Mouse (Mus musculus) gastrocnemius, postnatal 14 days (tissue): Measurements from ENCODE around the gene Sec23a. TPM values are rescaled to one million over a fixed set of nuclear protein-coding genes. Genes with fewer than 3 reads are reported as not detected.
"Not testable (repeated sequence)": the region's sequence is repeated elsewhere in the genome, so short reads cannot be mapped to it uniquely, and the experiment has no call there.

Experiments
- DNase-seq: peaks from one replicate; pipeline ENCODE4 v3.0.0; 2021; ENCODE audit warnings: mixed read lengths
- intact Hi-C: fragments of 180-260 bp; cut with DNase I; formaldehyde crosslinking; loops from one replicate; pipeline ENCODE4 v1.15.1; 2025; ENCODE audit warnings: low total_unique reads
- long read RNA-seq, 2 experiments: library from polyadenylated mRNA; stranded (forward); transcript quantifications; one replicate each; pipeline ENCODE4 v2.0.0; 2021
- total RNA-seq, 2 experiments: library from RNA; stranded (reverse); gene quantifications; 2 replicates each; pipeline ENCODE4 v1.2.3; 2021

Sec23a gene
- 10 to 100 TPM; 42.9 to 43.4 TPM for total RNA-seq
- long read RNA-seq, experiment 1, full-length matches to known transcripts = 56 of 69 reads
- long read RNA-seq, experiment 1, partial matches to known transcripts = 2 of 69 reads
- long read RNA-seq, experiment 1, other reads (novel, unspliced or antisense) = 11 of 69 reads
- long read RNA-seq, experiment 2, full-length matches to known transcripts = 79 of 95 reads
- long read RNA-seq, experiment 2, partial matches to known transcripts = 2 of 95 reads
- long read RNA-seq, experiment 2, other reads (novel, unspliced or antisense) = 14 of 95 reads

DNA sequence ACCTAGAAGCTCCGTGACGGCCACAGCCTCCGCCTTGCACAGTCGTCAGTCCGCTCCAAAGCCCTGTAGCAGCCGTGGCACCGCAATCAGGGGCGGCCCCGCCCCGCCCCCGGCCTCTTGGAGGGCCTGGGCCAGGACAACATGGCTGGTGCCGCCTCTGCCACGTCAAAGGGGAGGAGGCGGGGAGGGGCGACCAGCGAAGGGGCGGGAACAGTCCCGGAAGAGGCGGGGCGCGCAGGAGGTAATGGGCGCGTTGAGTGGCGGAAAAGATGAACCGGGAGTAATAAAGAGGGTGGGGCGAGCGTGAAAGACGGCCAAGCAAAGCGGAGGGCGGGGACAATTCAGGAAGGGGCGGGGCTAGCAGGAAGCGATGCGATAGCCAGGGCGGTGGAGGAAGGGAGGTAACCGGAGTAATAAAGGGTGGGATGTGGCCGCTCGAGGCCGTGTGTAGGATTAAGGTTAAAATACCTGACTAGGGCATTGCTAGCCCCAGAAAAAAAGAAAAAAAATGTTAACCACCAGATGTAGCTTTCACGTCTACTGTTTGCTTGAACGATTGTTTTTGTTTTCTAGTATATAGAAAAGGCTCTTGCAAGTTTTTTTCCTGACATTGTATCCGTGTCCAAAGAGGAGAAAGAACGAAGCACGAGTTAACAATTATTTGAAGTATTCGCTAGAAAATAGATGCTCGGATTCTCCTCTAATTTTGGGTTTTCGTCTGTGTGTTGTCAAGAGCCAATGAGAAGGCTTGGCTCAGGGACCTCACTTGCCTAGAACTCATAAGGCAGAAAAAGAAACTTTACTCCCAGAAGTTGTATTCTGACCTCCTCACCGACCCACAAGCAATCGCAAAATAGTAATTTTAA lies at the start of gene Sec23a:
Gene Sec23a (minus strand): TSS at position 174 of the 866 bp plus-strand sequence.
- DNase-seq = peak; percentile 98
- intact Hi-C loops = no loop called here

- DNase-seq = peak; percentile 82
- intact Hi-C loops = loop anchor here (10.0 kb wide), 1 partner anchor 74 kb away; no protein-coding TSS in a partner anchor
Measured at GRCm38 (mm10) chr12:59060993-59061595, 49.3 kb upstream of the Sec23a start, which contains the start of gene Trappc6b. Gene Trappc6b (minus strand): TSS chr12:59061472.

GRCm38 (mm10) chr12:59060322-59060721 lies 48.5 kb upstream of the Sec23a start:
- intact Hi-C loops = loop anchor here (10.0 kb wide), 1 partner anchor 74 kb away; no protein-coding TSS in a partner anchor
- no peak for DNase-seq

DNA sequence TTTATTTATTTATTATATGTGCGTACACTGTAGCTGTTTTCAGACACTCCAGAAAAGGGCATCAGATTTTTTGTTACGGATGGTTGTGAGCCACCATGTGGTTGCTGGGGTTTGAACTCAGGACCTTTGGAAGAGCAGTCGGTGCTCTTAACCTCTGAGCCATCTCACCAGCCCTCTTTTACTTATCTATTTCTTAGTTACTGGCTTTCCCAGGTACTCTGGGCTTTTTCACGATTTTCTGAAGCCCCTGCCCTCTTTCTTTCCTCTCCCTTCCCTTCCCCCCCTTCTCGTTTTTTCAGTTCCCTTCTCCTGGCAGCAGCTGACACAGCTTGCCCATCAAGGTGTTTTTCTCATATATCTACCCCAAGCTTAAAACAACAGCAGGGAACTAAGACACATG lies 46.4 kb upstream of the Sec23a start:
- intact Hi-C loops = not testable (repeated sequence)

GRCm38 (mm10) chr12:59056222-59056621 lies 44.4 kb upstream of the Sec23a start:
- no peak for DNase-seq
- intact Hi-C loops = no loop called here

More for the DNA sequence above, 46.4 kb upstream of the Sec23a start:
- not testable (repeated sequence) for DNase-seq

DNA sequence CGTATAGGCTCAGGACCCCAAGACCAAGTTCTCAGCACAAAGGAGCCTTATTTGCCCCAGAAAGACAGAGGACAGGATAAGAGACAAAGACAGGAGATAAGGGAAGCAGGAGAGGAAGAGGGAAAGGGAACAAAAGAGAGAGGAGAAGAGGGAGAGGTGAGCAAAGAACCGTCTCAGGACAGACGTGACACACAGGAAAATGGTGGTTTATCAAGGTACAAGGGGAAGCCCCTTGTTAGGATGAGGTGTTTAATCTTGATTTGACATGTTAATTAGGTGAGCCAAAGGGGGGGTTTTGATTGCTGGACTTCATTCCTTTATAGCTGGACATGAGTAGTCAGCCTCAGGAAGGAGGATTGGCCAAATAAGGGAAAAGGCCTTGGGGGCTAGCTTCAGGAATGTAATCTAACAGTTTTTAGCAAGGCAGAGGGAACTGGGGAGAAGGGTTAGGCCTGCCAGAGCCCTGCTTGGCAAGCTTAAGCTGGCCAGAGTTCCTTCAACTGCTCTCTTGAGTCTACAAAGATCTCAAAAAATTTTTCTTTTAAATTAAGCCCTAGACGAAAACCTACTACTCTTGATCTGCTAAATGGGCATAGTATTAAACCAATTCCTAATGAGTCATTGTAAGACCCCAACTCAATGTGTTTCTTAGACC lies 43.5 kb upstream of the Sec23a start:
- intact Hi-C loops = no loop called here
- no peak for DNase-seq

- no peak for DNase-seq
- intact Hi-C loops = no loop called here
Measured at GRCm38 (mm10) chr12:59053976-59054375, 42.2 kb upstream of the Sec23a start.

DNA sequence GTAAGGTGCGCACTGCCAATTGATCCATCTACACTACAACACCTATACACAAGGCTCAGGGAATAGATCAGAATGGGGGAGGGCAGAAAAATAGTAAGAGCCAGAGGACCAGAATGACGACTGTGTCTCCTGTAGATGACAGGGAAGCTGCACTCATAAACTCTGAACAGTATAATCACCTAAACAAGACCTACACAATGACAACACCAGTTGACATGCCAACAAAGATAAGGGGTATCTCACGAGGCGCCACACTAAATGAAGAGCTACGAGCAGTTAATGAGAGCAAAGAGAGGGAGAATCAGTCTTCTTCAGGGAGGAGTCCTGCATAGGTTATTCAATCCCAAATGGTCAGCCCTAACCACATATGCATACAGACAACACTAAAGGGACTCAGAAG lies 41.3 kb upstream of the Sec23a start:
- DNase-seq = no peak
- intact Hi-C loops = no loop called here

GRCm38 (mm10) chr12:59052470-59052869 lies 40.7 kb upstream of the Sec23a start:
- DNase-seq = no peak
- intact Hi-C loops = no loop called here

DNA sequence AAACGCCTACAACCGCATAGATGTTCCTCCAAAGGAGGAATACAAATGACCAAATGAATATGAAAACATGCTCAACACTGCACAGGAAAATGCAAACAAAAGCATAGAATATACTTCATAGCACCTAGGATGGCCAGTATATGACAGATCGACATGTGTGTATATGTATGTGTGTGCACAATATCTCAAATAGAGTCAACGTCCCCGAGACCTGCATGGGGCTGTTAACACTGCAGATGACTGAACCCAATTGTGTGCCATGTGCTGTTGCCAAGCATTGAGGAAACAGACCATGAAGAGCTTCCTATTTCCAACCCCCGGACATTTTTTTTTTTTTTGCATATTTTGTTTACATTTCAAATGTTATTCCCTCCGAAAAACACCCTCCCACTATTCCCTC lies 29.0 kb upstream of the Sec23a start:
- intact Hi-C loops = no loop called here
- no peak for DNase-seq

DNA sequence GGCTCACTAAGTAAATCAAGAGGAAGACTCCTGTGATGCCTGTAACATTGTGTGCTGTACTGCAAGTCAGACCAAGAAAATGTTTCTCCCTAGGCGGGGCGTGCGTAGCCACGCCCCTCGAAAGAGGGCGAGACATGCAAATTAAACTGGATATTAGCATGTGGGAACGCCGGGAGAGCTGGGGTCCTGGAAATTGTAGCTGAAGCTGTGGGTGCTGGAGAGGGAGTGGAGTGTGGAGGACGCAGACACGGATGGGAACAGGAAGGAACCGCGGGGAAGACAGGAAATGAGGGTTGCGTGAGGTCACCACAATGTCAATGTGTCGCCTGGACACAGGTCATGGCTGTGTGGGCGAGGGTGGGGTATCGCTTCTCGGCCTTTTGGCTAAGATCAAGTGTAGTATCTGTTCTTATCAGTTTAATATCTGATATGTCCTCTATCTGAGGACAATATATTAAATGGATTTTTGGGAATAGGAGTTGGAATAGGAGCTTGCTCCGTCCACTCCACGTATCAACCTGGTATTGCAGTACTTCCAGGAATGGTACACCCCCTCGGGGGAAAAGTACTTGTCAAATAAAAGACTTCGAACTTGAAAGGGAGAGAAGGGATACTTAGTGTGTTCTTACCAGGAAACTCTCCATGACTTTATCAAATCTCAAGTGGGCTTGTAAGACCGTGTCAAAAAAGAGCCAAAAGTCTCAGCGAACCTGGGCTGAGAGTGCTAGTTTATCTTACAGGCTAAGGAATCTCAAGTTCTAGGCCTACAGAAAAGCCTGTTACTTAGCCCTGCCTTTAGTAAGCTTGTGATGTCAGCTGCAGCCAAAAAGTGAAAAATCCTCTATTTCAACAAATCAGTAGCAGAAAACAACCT lies 28.4 kb upstream of the Sec23a start:
- peak; percentile 6 for DNase-seq
- intact Hi-C loops = no loop called here

DNA sequence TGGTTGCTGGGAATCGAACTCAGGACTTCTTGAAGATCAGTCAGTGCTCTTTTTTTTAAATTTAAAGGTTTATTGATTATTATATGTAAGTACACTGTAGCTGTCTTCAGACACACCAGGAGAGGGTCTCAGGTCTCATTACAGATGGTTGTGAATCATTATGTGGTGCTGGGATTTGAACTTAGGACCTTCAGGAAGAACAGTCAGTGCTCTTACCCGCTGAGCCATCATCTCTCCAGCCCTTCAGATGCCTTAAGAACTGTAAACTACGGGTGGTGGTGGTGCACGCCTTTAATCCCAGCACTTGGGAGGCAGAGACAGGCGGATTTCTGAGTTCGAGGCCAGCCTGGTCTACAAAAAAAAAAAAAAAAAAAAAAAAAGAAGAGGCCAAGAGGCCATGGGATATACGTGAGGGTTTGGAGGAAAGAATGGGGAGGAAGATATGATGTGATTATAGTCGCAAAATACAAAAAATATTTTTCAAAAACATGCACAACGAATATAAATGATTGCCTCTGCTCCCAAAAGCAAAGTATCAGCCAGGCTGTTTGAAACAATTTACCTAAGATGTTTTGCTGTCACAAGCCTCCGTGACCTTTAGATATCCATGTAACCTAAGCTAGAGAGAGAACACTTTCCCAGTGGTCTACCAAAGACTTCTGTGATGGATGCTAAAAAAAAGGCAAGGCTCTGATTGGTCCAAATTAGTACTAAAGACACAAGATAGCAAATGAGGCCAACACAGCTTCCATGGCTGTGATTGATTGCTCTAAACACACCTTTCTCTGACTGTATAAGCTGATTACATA lies 27.5 kb upstream of the Sec23a start:
- intact Hi-C loops = no loop called here
- no peak for DNase-seq

GRCm38 (mm10) chr12:59032101-59032500 lies 20.3 kb upstream of the Sec23a start:
- no peak for DNase-seq
- intact Hi-C loops = no loop called here

- no peak for DNase-seq
- intact Hi-C loops = no loop called here
Measured at GRCm38 (mm10) chr12:59021306-59021705, 9.5 kb upstream of the Sec23a start.

DNA sequence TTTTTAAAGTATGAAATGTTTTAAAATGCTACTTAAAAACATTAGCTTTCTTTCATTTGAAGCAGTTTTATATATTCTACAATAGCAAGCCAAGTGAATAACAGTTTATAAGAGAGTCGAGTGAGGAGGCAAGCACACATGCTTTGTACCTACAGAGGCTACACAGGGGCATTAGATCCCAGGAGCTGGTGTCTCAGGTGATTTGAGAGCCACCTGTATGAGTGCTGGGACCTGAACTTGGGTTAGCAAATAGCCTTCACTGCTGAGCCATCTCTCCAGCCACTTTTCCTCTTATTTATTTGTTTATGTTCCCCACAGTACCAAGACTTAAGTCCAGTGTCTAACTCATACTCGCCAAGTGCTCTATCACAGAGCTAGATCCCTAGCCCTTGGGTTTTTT lies 8.1 kb upstream of the Sec23a start:
- DNase-seq = no peak
- intact Hi-C loops = no loop called here

- intact Hi-C loops = no loop called here
- no peak for DNase-seq
Measured at GRCm38 (mm10) chr12:59017970-59018369, 6.2 kb upstream of the Sec23a start.

- intact Hi-C loops = no loop called here
- peak; percentile 93 for DNase-seq
Measured at GRCm38 (mm10) chr12:59013234-59013633, 1.4 kb upstream of the Sec23a start, which contains the start of gene Gemin2. Gene Gemin2 (plus strand): TSS chr12:59013393.

DNA sequence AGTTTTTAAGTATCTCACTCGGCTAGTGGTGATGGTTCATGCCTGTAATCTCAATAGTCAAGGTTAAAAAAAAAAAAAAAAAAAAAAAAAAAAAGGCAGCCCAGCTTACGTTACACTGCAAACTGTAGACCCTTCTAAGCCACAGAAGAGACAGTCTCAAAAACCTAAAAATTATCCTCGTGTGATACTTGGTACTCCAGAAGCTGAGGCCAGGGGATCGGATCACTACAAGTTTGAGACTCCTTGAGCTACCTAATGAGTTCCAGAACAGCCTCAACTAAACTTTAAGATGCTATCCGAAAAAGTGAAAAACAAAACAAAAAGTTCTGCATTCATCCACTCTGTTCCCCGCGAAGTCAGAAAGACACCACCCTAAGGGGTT lies 884 bp upstream of the Sec23a start:
- intact Hi-C loops = no loop called here
- DNase-seq = no peak
